In genomic region chrX:60013084-60013676, GRCm38 (mm10) we compare ENCODE assay signal across 9 mouse cellular contexts. TPM values are rescaled to one million over a fixed set of nuclear protein-coding genes. Genes with fewer than 3 reads are reported as not detected.
DNase-seq lines count a peak whose midpoint lies in the region; ATAC-seq and TF ChIP-seq lines count a peak whose summit lies in the region.
"Had no signal": no experiment of that assay in that cellular context is flagged by ENCODE, and none has a peak within 500 bp of the region (broad histone marks: within the 10 kb centered on the region; RNA-seq: fewer than 3 reads in every experiment).

No protein-coding gene starts in this region.

- H3K9ac ChIP-seq in stomach, postnatal 0 days (ENCODE audit: low read length): no peak overlapping the region
- H3K9ac ChIP-seq: embryonic facial prominence, embryonic 15.5 days had no signal

- no peaks in the 10 kb centered on the region for H3K27me3 ChIP-seq in stomach, postnatal 0 days (ENCODE audit: control insufficient read depth, insufficient read depth, low read length)
- H3K27me3 ChIP-seq: embryonic facial prominence, embryonic 15.5 days had no signal

- TF ChIP-seq CTCF in stomach, postnatal 0 days (IDR thresholded peaks at IDR 0.05; ENCODE audit: low read depth): peak; percentile 75

- no peaks in the 10 kb centered on the region for H3K4me1 ChIP-seq in stomach, postnatal 0 days (replicated peaks; ENCODE audit: control insufficient read depth, insufficient read depth)
- H3K4me1 ChIP-seq: embryonic facial prominence, embryonic 15.5 days had no signal

- TF ChIP-seq EP300 in stomach, postnatal 0 days (optimal IDR thresholded peaks at IDR 0.05): no peak

- peak; percentile 35 for DNase-seq in layer of hippocampus, adult 11-12 months (ENCODE audit: low spot score)
- no peak for DNase-seq in layer of hippocampus, adult 9-11 months
- peak; percentile 15 for DNase-seq in CD4-positive helper T cell, adult 2 months (ENCODE audit: low read depth, low spot score)
- peak; percentile 20 for DNase-seq in ES-CJ7 (ENCODE audit: low read depth, low spot score)
- DNase-seq in cerebellum, adult 9-11 months: peak; percentile 5
- DNase-seq in kidney, postnatal 25 days: peak; percentile 36 to 49
- peak; percentile 30 for DNase-seq in stomach, postnatal 0 days (ENCODE audit: low spot score)

- no peak overlapping the region for H3K4me3 ChIP-seq in stomach, postnatal 0 days (ENCODE audit: low read depth, low read length)
- H3K4me3 ChIP-seq: embryonic facial prominence, embryonic 15.5 days had no signal

- no peak for ATAC-seq in stomach, postnatal 0 days (ENCODE audit: low FRiP score, low TSS enrichment)

- H3K27ac ChIP-seq in stomach, postnatal 0 days (replicated peaks): no peak overlapping the region
- H3K27ac ChIP-seq: embryonic facial prominence, embryonic 15.5 days had no signal

- no peaks in the 10 kb centered on the region for H3K36me3 ChIP-seq in stomach, postnatal 0 days (ENCODE audit: control insufficient read depth, insufficient read depth, low read length)
- H3K36me3 ChIP-seq: embryonic facial prominence, embryonic 15.5 days had no signal

- H3K4me2 ChIP-seq in stomach, postnatal 0 days (replicated peaks; ENCODE audit: low read depth): no peak overlapping the region
- H3K4me2 ChIP-seq: embryonic facial prominence, embryonic 15.5 days had no signal

- H3K9me3 ChIP-seq in stomach, postnatal 0 days (ENCODE audit: control insufficient read depth, low read length): no peaks in the 10 kb centered on the region
- H3K9me3 ChIP-seq: embryonic facial prominence, embryonic 15.5 days had no signal

RNA-seq across cellular contexts. Expression of gene F9, which starts 13.9 kb away (rescaled TPM):
- 0.05 TPM in 1 of 2 replicates, not detected in the other for polyA plus RNA-seq in stomach, postnatal 0 days (2015; fragmentation: Nextera tagmentation; extraction: Ambion mirVana)
- polyA plus RNA-seq: embryonic facial prominence, embryonic 15.5 days; limb, embryonic 14.5 days had no signal
